Mouse (Mus musculus): ENCODE results near the gene Tmem132d. TPM values are rescaled to one million over a fixed set of nuclear protein-coding genes. Genes with fewer than 3 reads are reported as not detected.
A peak's percentile ranks its signal among the peaks of the same experiment; 100 is the strongest.

The Tmem132d gene
- polyA plus RNA-seq, 1 experiment from 2014 or later = 0.19 TPM

- 68% methylated on average over 4 of the region's 4 CpGs for WGBS
- Histone ChIP-seq H3K4me3 (ENCODE audit: low read depth, low read length) (no peak overlapping the region), H3K27me3 (ENCODE audit: control insufficient read depth, insufficient read depth, low read length) (no peaks in the 10 kb centered on the region), H3K9me3 (ENCODE audit: control insufficient read depth, low read depth, low read length) (no peaks in the 10 kb centered on the region), H3K4me2 (replicated peaks; ENCODE audit: low read depth, low read length) (no peak overlapping the region), H3K9ac (replicated peaks; ENCODE audit: low read depth, low read length) (no peak overlapping the region), H3K27ac (ENCODE audit: low read length) (no peak overlapping the region), H3K36me3 (ENCODE audit: control insufficient read depth, insufficient read depth, low read length) (no peaks in the 10 kb centered on the region), H3K4me1 (ENCODE audit: control insufficient read depth, insufficient read depth, low read length) (no peaks in the 10 kb centered on the region)
- no peak for ATAC-seq (ENCODE audit: insufficient number of reproducible peaks, insufficient read depth, low FRiP score, low read depth)
These were observed 632.0 kb downstream of the Tmem132d start for GRCm38 (mm10) chr5:127800907-127801306.

- no peak for ATAC-seq (ENCODE audit: insufficient number of reproducible peaks, insufficient read depth, low FRiP score, low read depth)
- Histone ChIP-seq H3K9ac (replicated peaks; ENCODE audit: low read depth, low read length) (no peak overlapping the region), H3K27me3 (ENCODE audit: control insufficient read depth, insufficient read depth, low read length) (no peaks in the 10 kb centered on the region), H3K27ac (ENCODE audit: low read length) (no peak overlapping the region), H3K4me2 (replicated peaks; ENCODE audit: low read depth, low read length) (no peak overlapping the region), H3K9me3 (ENCODE audit: control insufficient read depth, low read depth, low read length) (no peaks in the 10 kb centered on the region), H3K4me3 (ENCODE audit: low read depth, low read length) (no peak overlapping the region), H3K4me1 (ENCODE audit: control insufficient read depth, insufficient read depth, low read length) (no peaks in the 10 kb centered on the region), H3K36me3 (ENCODE audit: control insufficient read depth, insufficient read depth, low read length) (no peaks in the 10 kb centered on the region)
- 34% methylated on average over 5 of the region's 5 CpGs for WGBS
These were observed 651.7 kb downstream of the Tmem132d start for GRCm38 (mm10) chr5:127781221-127781620.

- H3K9ac ChIP-seq (replicated peaks; ENCODE audit: low read depth, low read length) = no peak overlapping the region
- H3K4me2 ChIP-seq (replicated peaks; ENCODE audit: low read depth, low read length) = no peak overlapping the region
- ATAC-seq (ENCODE audit: insufficient number of reproducible peaks, insufficient read depth, low FRiP score, low read depth) = no peak
- H3K4me3 ChIP-seq (ENCODE audit: low read depth, low read length) = no peak overlapping the region
- 70% methylated on average over 7 of the region's 7 CpGs for WGBS
- H3K27ac ChIP-seq (ENCODE audit: low read length) = no peak overlapping the region
- no peaks in the 10 kb centered on the region for H3K36me3 ChIP-seq (ENCODE audit: control insufficient read depth, insufficient read depth, low read length)
- H3K9me3 ChIP-seq (ENCODE audit: control insufficient read depth, low read depth, low read length) = no peaks in the 10 kb centered on the region
- H3K27me3 ChIP-seq (ENCODE audit: control insufficient read depth, insufficient read depth, low read length) = no peaks in the 10 kb centered on the region
- H3K4me1 ChIP-seq (ENCODE audit: control insufficient read depth, insufficient read depth, low read length) = no peaks in the 10 kb centered on the region
These were observed 657.1 kb downstream of the Tmem132d start for GRCm38 (mm10) chr5:127775749-127776148.

GRCm38 (mm10) chr5:127758576-127758975 is 674.3 kb downstream of the Tmem132d start:
- Histone ChIP-seq H3K4me3 (ENCODE audit: low read depth, low read length) (no peak overlapping the region), H3K36me3 (ENCODE audit: control insufficient read depth, insufficient read depth, low read length) (no peaks in the 10 kb centered on the region), H3K9ac (replicated peaks; ENCODE audit: low read depth, low read length) (no peak overlapping the region), H3K4me1 (ENCODE audit: control insufficient read depth, insufficient read depth, low read length) (no peaks in the 10 kb centered on the region), H3K4me2 (replicated peaks; ENCODE audit: low read depth, low read length) (no peak overlapping the region), H3K27me3 (ENCODE audit: control insufficient read depth, insufficient read depth, low read length) (no peaks in the 10 kb centered on the region), H3K9me3 (ENCODE audit: control insufficient read depth, low read depth, low read length) (no peaks in the 10 kb centered on the region), H3K27ac (ENCODE audit: low read length) (no peak overlapping the region)
- no peak for ATAC-seq (ENCODE audit: insufficient number of reproducible peaks, insufficient read depth, low FRiP score, low read depth)
- WGBS = 76% methylated on average over 4 of the region's 4 CpGs

GRCm38 (mm10) chr5:127756671-127757423 is 676.0 kb downstream of the Tmem132d start:
- ATAC-seq (ENCODE audit: insufficient number of reproducible peaks, insufficient read depth, low FRiP score, low read depth) = no peak
- no peaks in the 10 kb centered on the region for H3K27me3 ChIP-seq (ENCODE audit: control insufficient read depth, insufficient read depth, low read length)
- no peak overlapping the region for H3K27ac ChIP-seq (ENCODE audit: low read length)
- H3K9ac ChIP-seq (replicated peaks; ENCODE audit: low read depth, low read length) = no peak overlapping the region
- 79% methylated on average over 4 of the region's 4 CpGs for WGBS
- no peaks in the 10 kb centered on the region for H3K9me3 ChIP-seq (ENCODE audit: control insufficient read depth, low read depth, low read length)
- no peak overlapping the region for H3K4me2 ChIP-seq (replicated peaks; ENCODE audit: low read depth, low read length)
- no peaks in the 10 kb centered on the region for H3K4me1 ChIP-seq (ENCODE audit: control insufficient read depth, insufficient read depth, low read length)
- no peaks in the 10 kb centered on the region for H3K36me3 ChIP-seq (ENCODE audit: control insufficient read depth, insufficient read depth, low read length)
- H3K4me3 ChIP-seq (ENCODE audit: low read depth, low read length) = no peak overlapping the region

- Histone ChIP-seq H3K27ac (ENCODE audit: low read length) (no peak overlapping the region), H3K4me1 (ENCODE audit: control insufficient read depth, insufficient read depth, low read length) (no peaks in the 10 kb centered on the region), H3K9ac (replicated peaks; ENCODE audit: low read depth, low read length) (no peak overlapping the region), H3K36me3 (ENCODE audit: control insufficient read depth, insufficient read depth, low read length) (no peaks in the 10 kb centered on the region), H3K4me2 (replicated peaks; ENCODE audit: low read depth, low read length) (no peak overlapping the region), H3K4me3 (ENCODE audit: low read depth, low read length) (no peak overlapping the region), H3K9me3 (ENCODE audit: control insufficient read depth, low read depth, low read length) (no peaks in the 10 kb centered on the region), H3K27me3 (ENCODE audit: control insufficient read depth, insufficient read depth, low read length) (no peaks in the 10 kb centered on the region)
- WGBS = 78% methylated on average over 3 of the region's 3 CpGs
- no peak for ATAC-seq (ENCODE audit: insufficient number of reproducible peaks, insufficient read depth, low FRiP score, low read depth)
These were observed 676.9 kb downstream of the Tmem132d start for GRCm38 (mm10) chr5:127756011-127756410.

- Histone ChIP-seq H3K4me3 (ENCODE audit: low read depth, low read length) (no peak overlapping the region), H3K4me1 (ENCODE audit: control insufficient read depth, insufficient read depth, low read length) (no peaks in the 10 kb centered on the region), H3K36me3 (ENCODE audit: control insufficient read depth, insufficient read depth, low read length) (no peaks in the 10 kb centered on the region), H3K4me2 (replicated peaks; ENCODE audit: low read depth, low read length) (no peak overlapping the region), H3K9ac (replicated peaks; ENCODE audit: low read depth, low read length) (no peak overlapping the region), H3K9me3 (ENCODE audit: control insufficient read depth, low read depth, low read length) (no peaks in the 10 kb centered on the region), H3K27me3 (ENCODE audit: control insufficient read depth, insufficient read depth, low read length) (no peaks in the 10 kb centered on the region), H3K27ac (ENCODE audit: low read length) (no peak overlapping the region)
- no peak for ATAC-seq (ENCODE audit: insufficient number of reproducible peaks, insufficient read depth, low FRiP score, low read depth)
- WGBS = 77% methylated on average over 4 of the region's 4 CpGs
These were observed 677.3 kb downstream of the Tmem132d start for GRCm38 (mm10) chr5:127755594-127755993.

DNA sequence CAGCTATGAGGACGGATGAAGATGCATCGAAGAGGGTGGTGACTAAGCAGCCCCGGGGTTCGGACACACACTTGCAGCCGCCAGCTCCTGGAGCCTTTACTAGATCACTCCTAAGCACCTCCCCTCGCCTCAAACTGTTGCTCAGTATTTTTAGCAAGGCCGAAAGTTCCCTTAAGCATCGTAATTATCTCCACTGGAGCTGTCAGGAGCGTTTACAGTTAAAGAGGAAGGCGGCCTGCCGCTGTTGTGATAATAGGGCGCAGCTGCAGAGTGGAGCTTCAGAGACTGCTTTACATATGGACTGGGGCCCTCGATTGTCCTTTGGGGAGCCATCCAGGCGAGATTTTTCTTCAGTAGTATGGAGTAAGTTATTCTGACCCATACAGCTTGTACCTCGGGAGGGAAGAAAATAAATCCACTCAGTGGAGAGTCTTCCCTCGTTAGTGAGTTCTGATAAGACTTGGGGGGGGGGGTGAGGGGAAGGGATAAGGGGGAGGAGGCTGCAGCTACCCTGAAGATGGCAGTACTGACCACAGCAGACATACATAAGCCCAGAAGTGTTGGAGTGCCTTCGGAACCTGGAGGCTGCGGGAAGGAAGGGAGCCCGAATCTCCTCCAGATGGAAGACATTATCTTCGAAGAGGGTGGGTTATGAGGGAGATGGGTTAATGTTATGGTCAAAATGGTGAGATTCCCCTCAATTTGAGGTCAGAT is 681.5 kb downstream of the Tmem132d start:
- 19% methylated on average over 20 of the region's 20 CpGs for WGBS

More for the DNA sequence above, 681.5 kb downstream of the Tmem132d start:
- Histone ChIP-seq H3K9ac (replicated peaks; ENCODE audit: low read depth, low read length) (no peak overlapping the region), H3K4me2 (replicated peaks; ENCODE audit: low read depth, low read length) (0 out of 2 replicates have a peak overlapping the region, but pooled peaks have one; percentile 10), H3K4me3 (ENCODE audit: low read depth, low read length) (no peak overlapping the region), H3K36me3 (ENCODE audit: control insufficient read depth, insufficient read depth, low read length) (no peaks in the 10 kb centered on the region), H3K4me1 (ENCODE audit: control insufficient read depth, insufficient read depth, low read length) (no peaks in the 10 kb centered on the region), H3K27me3 (ENCODE audit: control insufficient read depth, insufficient read depth, low read length) (no peaks in the 10 kb centered on the region), H3K27ac (ENCODE audit: low read length) (no peak overlapping the region), H3K9me3 (ENCODE audit: control insufficient read depth, low read depth, low read length) (no peaks in the 10 kb centered on the region)
- no peak for ATAC-seq (ENCODE audit: insufficient number of reproducible peaks, insufficient read depth, low FRiP score, low read depth)
